Mouse (Mus musculus) CD8-positive naive resting alpha-beta T cell, adult 2 months (primary cell): ENCODE measurements around the gene Olfr577.

Experiments
- DNase-seq, 2 experiments: peaks; one replicate each; pipeline ENCODE4 v3.0.0; 2022; ENCODE audit warnings: low read depth in 2 of 2, low spot score in 2 of 2

The Olfr577 gene

GRCm38 (mm10) chr7:102975843-102976242 is at the start of gene Olfr577:
Olfr577 (minus strand) TSS chr7:102975943.
- no peak for DNase-seq

- DNase-seq, result no peak
These were observed 13.5 kb upstream of the Olfr577 start, which contains the start of gene Olfr578 for GRCm38 (mm10) chr7:102989224-102989623. Olfr578 (minus strand) TSS chr7:102989324.

GRCm38 (mm10) chr7:102974399-102974798 is 1.3 kb downstream of the Olfr577 start:
- no peak for DNase-seq

GRCm38 (mm10) chr7:102962360-102962759 is 13.4 kb downstream of the Olfr577 start, which contains the start of gene Olfr576:
Olfr576 (plus strand) TSS chr7:102962660.
- no peak for DNase-seq

GRCm38 (mm10) chr7:102958593-102958992 is 17.1 kb downstream of the Olfr577 start, which contains the start of gene Olfr575:
Olfr575 (minus strand) TSS chr7:102958775.
- DNase-seq, result no peak

GRCm38 (mm10) chr7:102958137-102958536 is 17.6 kb downstream of the Olfr577 start:
- DNase-seq, result no peak

- DNase-seq, result no peak
These were observed 25.0 kb downstream of the Olfr577 start for GRCm38 (mm10) chr7:102950732-102951131.

GRCm38 (mm10) chr7:102948167-102948566 is 27.6 kb downstream of the Olfr577 start, which contains the start of gene Olfr574:
Olfr574 (plus strand) TSS chr7:102948467.
- DNase-seq, result no peak

- DNase-seq, result no peak
These were observed 32.3 kb downstream of the Olfr577 start for GRCm38 (mm10) chr7:102943417-102943816.

- DNase-seq, result no peak
These were observed 33.3 kb downstream of the Olfr577 start, which contains the start of gene Olfr573-ps1 for GRCm38 (mm10) chr7:102942475-102942874. Olfr573-ps1 (minus strand) TSS chr7:102942575.

- no peak for DNase-seq
These were observed 48.6 kb downstream of the Olfr577 start for GRCm38 (mm10) chr7:102927105-102927504.

GRCm38 (mm10) chr7:102924109-102924508 is 51.6 kb downstream of the Olfr577 start, which contains the start of gene Olfr572:
Olfr572 (plus strand) TSS chr7:102924409.
- DNase-seq, result no peak
